Mouse (Mus musculus): ENCODE results near the gene Slc17a7. TPM values are rescaled to one million over a fixed set of nuclear protein-coding genes. Genes with fewer than 3 reads are reported as not detected.

Slc17a7 gene
- polyA plus RNA-seq, 1 experiment = 2.0 TPM

DNA sequence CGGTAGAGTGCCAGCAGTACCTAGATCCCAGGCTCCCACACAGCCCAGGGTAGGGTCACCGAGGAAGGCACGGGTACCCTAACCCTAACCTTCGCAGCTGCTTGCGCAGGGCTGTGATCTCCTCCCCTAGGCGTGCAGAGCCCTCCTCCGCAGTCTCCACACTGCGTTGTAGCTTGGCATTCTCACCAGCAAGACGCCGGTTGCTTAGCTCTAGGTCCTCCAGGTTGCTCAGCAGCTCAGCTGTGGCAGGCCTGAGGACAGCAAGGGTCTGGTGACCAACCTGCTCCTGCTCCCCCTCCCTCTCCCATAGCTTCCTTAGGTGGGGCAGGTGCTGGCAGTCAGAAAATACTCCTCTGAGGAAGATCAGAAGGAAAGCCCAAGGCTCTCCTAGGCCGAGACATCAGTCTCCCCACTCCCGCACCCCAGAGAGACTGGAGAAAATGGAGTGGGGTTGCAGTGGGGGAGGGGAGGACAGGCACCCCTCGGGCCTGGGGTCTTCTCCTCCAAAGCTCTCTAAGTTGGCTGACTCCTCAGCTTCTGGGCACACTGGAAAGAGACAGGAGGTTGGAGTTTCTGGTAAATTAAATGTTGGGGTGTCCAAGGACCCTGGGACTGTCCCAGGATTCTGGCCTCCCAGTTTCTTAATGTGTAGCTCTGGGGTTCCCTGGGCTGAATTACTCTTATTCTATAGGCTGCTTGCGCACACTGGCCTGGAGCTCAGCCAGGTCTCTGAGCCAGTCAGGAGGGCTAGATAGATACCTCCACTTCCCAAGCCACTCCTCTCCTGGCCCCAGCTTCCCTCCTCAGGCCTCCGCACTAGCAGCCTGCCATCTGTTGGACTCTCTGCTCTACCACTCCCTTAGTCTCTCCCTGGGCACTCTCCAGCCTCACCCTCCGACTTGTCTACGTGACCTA lies 30.4 kb downstream of the Slc17a7 start:
- no peak overlapping the region for H3K27ac ChIP-seq (ENCODE audit: control insufficient read depth, insufficient read depth, low read length)
- H3K27me3 ChIP-seq (ENCODE audit: control insufficient read depth, insufficient read depth, low read length) = no peaks in the 10 kb centered on the region
- TF ChIP-seq POLR2A (IDR thresholded peaks at IDR 0.05; ENCODE audit: control insufficient read depth, extremely low read depth, insufficient read depth, low read length, poor library complexity) (no peak), CTCF (IDR thresholded peaks at IDR 0.05; ENCODE audit: borderline replicate concordance, control insufficient read depth, extremely low read depth, insufficient read depth, low read length, poor library complexity) (no peak)
- H3K4me1 ChIP-seq (replicated peaks; ENCODE audit: control insufficient read depth, insufficient read depth, low read length) = no peaks in the 10 kb centered on the region
- DNase-seq = no peak
- no peaks in the 10 kb centered on the region for H3K36me3 ChIP-seq (ENCODE audit: control insufficient read depth, insufficient read depth, low read length)
- no peak overlapping the region for H3K4me3 ChIP-seq (ENCODE audit: control insufficient read depth, insufficient read depth, low read length)
- WGBS = 90% methylated on average over 17 of the region's 17 CpGs

DNA sequence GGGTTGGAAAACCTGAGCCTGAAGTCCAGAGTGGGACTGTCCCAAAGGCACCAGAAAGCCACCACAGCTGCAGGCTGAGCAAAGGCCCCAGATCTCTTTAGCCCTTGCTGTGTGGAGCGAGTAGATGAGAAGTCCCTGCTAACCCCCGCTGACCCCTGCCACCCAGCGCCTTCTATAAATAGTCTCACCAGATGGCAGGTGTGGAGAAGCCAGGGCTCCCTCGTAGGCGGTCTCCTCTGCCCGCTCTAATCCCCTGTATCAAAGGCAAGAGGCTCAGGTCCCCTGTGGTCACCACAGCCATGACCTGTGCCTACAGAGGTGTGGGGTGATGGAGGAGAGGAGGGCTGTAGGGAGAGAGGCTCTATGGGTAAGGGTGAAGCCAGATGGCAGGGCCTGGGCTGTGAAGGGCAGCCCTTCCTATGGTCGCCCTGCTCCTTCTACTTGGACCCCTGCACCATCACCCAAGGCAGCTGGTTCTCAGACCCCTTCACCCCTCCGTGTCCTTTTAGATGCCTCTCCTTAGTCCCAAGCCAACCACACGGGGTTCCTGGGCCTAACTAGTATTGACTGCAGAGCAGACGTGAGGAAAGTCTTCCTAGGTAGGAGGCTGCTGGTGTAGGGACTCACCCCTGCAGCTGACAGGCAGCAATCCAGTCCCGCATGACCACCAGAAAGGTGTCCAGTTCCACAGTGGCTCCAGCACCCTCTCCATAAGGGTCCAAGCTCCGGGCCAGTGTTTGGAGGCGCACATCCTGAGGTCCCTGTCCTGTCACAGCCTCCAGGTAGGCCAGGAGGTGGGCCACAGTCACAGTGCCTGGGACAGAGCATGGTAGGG lies 31.8 kb downstream of the Slc17a7 start:
- TF ChIP-seq POLR2A (IDR thresholded peaks at IDR 0.05; ENCODE audit: control insufficient read depth, extremely low read depth, insufficient read depth, low read length, poor library complexity) (no peak), CTCF (IDR thresholded peaks at IDR 0.05; ENCODE audit: borderline replicate concordance, control insufficient read depth, extremely low read depth, insufficient read depth, low read length, poor library complexity) (no peak)
- H3K27ac ChIP-seq (ENCODE audit: control insufficient read depth, insufficient read depth, low read length) = no peak overlapping the region

DNA sequence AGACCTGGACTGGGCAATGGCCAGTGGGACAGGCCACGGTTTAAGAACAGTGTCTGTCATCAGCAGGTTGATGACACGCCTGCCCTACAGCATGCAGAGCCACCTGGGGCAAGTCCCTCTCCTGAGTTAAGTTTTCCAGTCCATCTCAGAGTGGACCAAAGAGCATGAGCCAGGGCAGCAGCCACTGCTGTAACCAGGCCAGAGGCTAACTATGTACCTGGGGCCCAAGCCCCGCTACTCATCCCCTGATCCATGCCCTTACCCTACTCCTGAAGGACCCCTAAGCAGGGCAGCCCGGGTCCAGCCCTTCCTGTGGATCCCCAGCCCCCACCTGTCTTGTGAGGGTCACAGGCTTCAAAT lies 32.4 kb downstream of the Slc17a7 start:
- H3K27me3 ChIP-seq (ENCODE audit: control insufficient read depth, insufficient read depth, low read length) = no peaks in the 10 kb centered on the region
- H3K4me3 ChIP-seq (ENCODE audit: control insufficient read depth, insufficient read depth, low read length) = no peak overlapping the region
- no peak for DNase-seq
- 91% methylated on average over 4 of the region's 4 CpGs for WGBS
- H3K27ac ChIP-seq (ENCODE audit: control insufficient read depth, insufficient read depth, low read length) = no peak overlapping the region
- no peaks in the 10 kb centered on the region for H3K4me1 ChIP-seq (replicated peaks; ENCODE audit: control insufficient read depth, insufficient read depth, low read length)
- TF ChIP-seq CTCF (IDR thresholded peaks at IDR 0.05; ENCODE audit: borderline replicate concordance, control insufficient read depth, extremely low read depth, insufficient read depth, low read length, poor library complexity) = no peak
- no peaks in the 10 kb centered on the region for H3K36me3 ChIP-seq (ENCODE audit: control insufficient read depth, insufficient read depth, low read length)

More for the DNA sequence above, 31.8 kb downstream of the Slc17a7 start:
- no peaks in the 10 kb centered on the region for H3K27me3 ChIP-seq (ENCODE audit: control insufficient read depth, insufficient read depth, low read length)
- no peaks in the 10 kb centered on the region for H3K36me3 ChIP-seq (ENCODE audit: control insufficient read depth, insufficient read depth, low read length)
- no peak overlapping the region for H3K4me3 ChIP-seq (ENCODE audit: control insufficient read depth, insufficient read depth, low read length)
- H3K4me1 ChIP-seq (replicated peaks; ENCODE audit: control insufficient read depth, insufficient read depth, low read length) = no peaks in the 10 kb centered on the region
- no peak for DNase-seq
- WGBS = 84% methylated on average over 13 of the region's 13 CpGs

DNA sequence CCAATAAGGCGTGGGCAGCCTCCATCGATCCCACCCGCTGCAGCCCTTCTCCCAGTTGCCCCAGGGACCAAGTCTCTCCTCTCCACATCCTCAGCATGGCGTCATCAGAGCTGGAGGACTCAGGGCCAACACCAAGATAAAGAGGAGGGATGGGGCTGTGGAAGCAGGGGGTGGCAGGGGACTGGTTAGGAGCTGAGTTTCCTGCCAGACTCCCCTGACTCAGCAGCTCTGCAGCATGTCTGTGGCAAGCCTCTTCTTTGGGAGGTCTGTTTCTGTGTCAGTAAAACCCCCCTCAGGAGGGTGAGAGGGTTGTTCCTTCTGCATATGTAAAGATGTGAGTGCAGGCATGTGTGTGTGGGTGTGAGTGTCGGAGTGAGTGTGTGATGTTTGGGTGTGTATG lies 33.2 kb downstream of the Slc17a7 start:
- DNase-seq = no peak
- Histone ChIP-seq H3K27me3 (ENCODE audit: control insufficient read depth, insufficient read depth, low read length) (no peaks in the 10 kb centered on the region), H3K27ac (ENCODE audit: control insufficient read depth, insufficient read depth, low read length) (no peak overlapping the region), H3K4me1 (replicated peaks; ENCODE audit: control insufficient read depth, insufficient read depth, low read length) (no peaks in the 10 kb centered on the region), H3K36me3 (ENCODE audit: control insufficient read depth, insufficient read depth, low read length) (no peaks in the 10 kb centered on the region), H3K4me3 (ENCODE audit: control insufficient read depth, insufficient read depth, low read length) (no peak overlapping the region)
- TF ChIP-seq CTCF (IDR thresholded peaks at IDR 0.05; ENCODE audit: borderline replicate concordance, control insufficient read depth, extremely low read depth, insufficient read depth, low read length, poor library complexity) (no peak), POLR2A (IDR thresholded peaks at IDR 0.05; ENCODE audit: control insufficient read depth, extremely low read depth, insufficient read depth, low read length, poor library complexity) (no peak)
- 75% methylated on average over 5 of the region's 5 CpGs for WGBS

DNA sequence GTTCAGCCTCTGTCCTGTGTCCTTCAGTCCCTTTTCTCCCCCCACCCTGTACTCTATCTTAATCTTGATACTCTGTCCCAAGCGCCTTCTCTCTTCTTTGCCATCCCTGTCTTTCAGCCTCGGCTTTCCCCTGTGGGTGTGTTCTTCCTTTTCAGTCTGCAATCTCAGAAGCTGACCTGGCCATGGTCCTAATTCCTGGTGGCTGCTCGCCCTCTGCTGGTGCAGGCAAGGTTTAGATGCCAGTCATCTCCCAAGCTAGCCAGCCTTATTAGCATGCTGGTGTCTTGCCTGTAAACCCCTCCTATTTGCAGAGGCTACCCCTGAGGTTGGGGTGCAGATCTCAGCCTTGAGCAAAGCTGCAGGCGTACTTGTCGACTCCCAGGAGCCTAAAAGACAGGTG lies 34.7 kb downstream of the Slc17a7 start:
- no peak overlapping the region for H3K27ac ChIP-seq (ENCODE audit: control insufficient read depth, insufficient read depth, low read length)
- H3K36me3 ChIP-seq (ENCODE audit: control insufficient read depth, insufficient read depth, low read length) = no peaks in the 10 kb centered on the region
- no peak overlapping the region for H3K4me3 ChIP-seq (ENCODE audit: control insufficient read depth, insufficient read depth, low read length)
- 34% methylated on average over 5 of the region's 5 CpGs for WGBS
- no peaks in the 10 kb centered on the region for H3K4me1 ChIP-seq (replicated peaks; ENCODE audit: control insufficient read depth, insufficient read depth, low read length)
- no peak for DNase-seq
- H3K27me3 ChIP-seq (ENCODE audit: control insufficient read depth, insufficient read depth, low read length) = no peaks in the 10 kb centered on the region
- no peak for TF ChIP-seq POLR2A (IDR thresholded peaks at IDR 0.05; ENCODE audit: control insufficient read depth, extremely low read depth, insufficient read depth, low read length, poor library complexity)
- TF ChIP-seq CTCF (IDR thresholded peaks at IDR 0.05; ENCODE audit: borderline replicate concordance, control insufficient read depth, extremely low read depth, insufficient read depth, low read length, poor library complexity) = no peak

DNA sequence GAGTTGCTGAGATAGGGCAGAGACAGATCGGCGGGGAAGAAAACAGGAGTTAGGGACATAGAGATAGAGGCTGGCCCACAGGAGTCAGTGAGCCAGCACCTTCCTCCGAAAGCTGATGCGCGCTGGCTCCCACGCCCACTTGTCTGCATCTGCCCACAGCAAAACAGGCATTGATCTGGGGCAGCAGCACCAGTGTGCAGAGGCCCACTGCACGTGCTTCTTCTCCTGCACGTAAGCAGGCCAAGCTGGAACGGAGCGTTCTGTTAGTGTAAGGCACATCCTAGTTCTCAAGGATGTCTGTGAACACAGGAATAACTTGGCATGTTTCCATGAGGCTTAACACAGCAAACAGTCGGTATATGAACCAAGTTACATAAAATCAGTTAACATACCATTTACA lies 35.2 kb downstream of the Slc17a7 start:
- no peak for DNase-seq
- TF ChIP-seq CTCF (IDR thresholded peaks at IDR 0.05; ENCODE audit: borderline replicate concordance, control insufficient read depth, extremely low read depth, insufficient read depth, low read length, poor library complexity) = no peak
- Histone ChIP-seq H3K27me3 (ENCODE audit: control insufficient read depth, insufficient read depth, low read length) (no peaks in the 10 kb centered on the region), H3K4me1 (replicated peaks; ENCODE audit: control insufficient read depth, insufficient read depth, low read length) (0 out of 2 replicates have a peak, but pooled peaks cover 1% of the 10 kb centered on the region), H3K27ac (ENCODE audit: control insufficient read depth, insufficient read depth, low read length) (no peak overlapping the region), H3K4me3 (ENCODE audit: control insufficient read depth, insufficient read depth, low read length) (no peak overlapping the region), H3K36me3 (ENCODE audit: control insufficient read depth, insufficient read depth, low read length) (no peaks in the 10 kb centered on the region)
- WGBS = 86% methylated on average over 11 of the region's 11 CpGs
